Mouse (Mus musculus): ENCODE results near the gene Uox.

DNA sequence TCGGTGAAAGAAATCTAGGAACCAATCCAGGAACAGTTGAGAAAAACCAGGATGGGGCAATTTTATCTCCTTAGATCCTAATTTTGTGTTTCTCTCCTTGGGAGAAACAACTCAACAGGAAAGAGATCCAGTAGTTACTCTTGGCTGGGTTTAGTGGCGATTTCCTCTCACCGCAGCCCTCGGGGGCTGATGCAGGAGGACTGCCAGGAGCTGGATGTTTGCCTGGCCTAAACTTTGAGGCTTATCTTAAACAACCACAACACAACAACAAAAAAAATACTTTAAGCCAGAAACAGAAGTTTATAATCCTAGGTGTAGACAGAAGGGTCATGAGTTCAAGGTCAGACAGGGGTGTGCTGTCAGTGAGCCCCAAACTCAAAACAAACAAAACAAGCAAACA is 41.6 kb downstream of the Uox start:
- TF ChIP-seq POLR2A (IDR thresholded peaks at IDR 0.05; ENCODE audit: insufficient read length, low read depth) (no peak), USF1 (IDR thresholded peaks at IDR 0.05; ENCODE audit: low read depth) (no peak), MYOG (IDR thresholded peaks at IDR 0.05; ENCODE audit: control insufficient read depth in 1 of 3, insufficient read depth in 1 of 3, insufficient read length in 2 of 3, low read depth in 2 of 3) (no peak), POLR2AphosphoS2 (IDR thresholded peaks at IDR 0.05; ENCODE audit: insufficient read length, low read depth) (no peak), TCF12 (IDR thresholded peaks at IDR 0.05; ENCODE audit: insufficient read depth, poor library complexity, severe bottlenecking) (no peak), REST (IDR thresholded peaks at IDR 0.05; ENCODE audit: insufficient read depth, insufficient read length) (no peak), CEBPB (IDR thresholded peaks at IDR 0.05; ENCODE audit: insufficient read depth, poor library complexity, severe bottlenecking) (no peak), MAX (IDR thresholded peaks at IDR 0.05; ENCODE audit: low read depth) (no peak), SRF (IDR thresholded peaks at IDR 0.05; ENCODE audit: control insufficient read depth, insufficient read length, low read depth) (no peak)
